Mouse (Mus musculus) megakaryocyte, embryonic 14.5 days (primary cell): ENCODE measurements around the gene Hnrnpul1.

ENCODE experiments used
- FLI1 ChIP-seq: IDR thresholded peaks from 2 replicates; pipeline ENCODE4 v1.6.1; 2012; ENCODE audit warnings: low read length, inconsistent platforms, mixed read lengths
- GATA1 ChIP-seq: IDR thresholded peaks from 3 replicates; pipeline ENCODE4 v1.6.1; 2012; ENCODE audit warnings: mixed read lengths, low read length, inconsistent platforms, borderline replicate concordance

DNA sequence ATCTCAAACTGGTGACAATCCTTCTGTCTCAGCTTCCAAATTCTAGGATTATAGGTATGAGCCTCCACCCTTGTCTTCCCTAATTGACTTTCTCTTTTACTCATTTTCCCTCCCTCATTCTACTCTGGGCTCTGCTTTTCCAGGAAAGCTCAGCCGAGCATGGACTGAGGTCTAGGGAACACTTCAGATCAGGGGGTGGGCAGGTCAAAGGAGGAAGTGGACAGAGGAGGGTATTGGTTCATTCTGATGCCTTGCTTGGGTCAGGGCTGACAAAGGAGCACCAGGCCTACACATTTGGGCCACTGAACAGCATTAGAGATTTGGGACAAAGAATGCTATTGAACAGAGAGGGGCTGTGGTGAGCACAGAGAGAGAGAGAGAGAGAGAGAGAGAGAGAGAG is 30.3 kb upstream of the Hnrnpul1 start:
- TF ChIP-seq GATA1 (no peak), FLI1 (no peak)
